Mouse (Mus musculus) lung, adult 2 months (tissue): ENCODE data around the gene Apbb2. TPM values are rescaled to one million over a fixed set of nuclear protein-coding genes. Genes with fewer than 3 reads are reported as not detected.
A peak's percentile ranks its signal among the peaks of the same experiment; 100 is the strongest.

Experiments used
- DNase-seq: peaks from one replicate; pipeline ENCODE4 v3.0.0; 2022
- H3K4me1 ChIP-seq: fragments of 200-500 bp; 2 replicates; pipeline ENCODE4 v1.6.1; 2011; ENCODE audit warnings: low read length; ENCODE audit not compliant: control insufficient read depth, insufficient read depth
- H3K4me3 ChIP-seq: fragments of 200-500 bp; replicated peaks from 2 replicates; pipeline ENCODE3; 2011; ENCODE audit warnings: low read depth, mild to moderate bottlenecking, control low read depth, low read length; ENCODE audit errors: extremely low read depth
- CTCF ChIP-seq: fragments of 200-500 bp; IDR thresholded peaks from 2 replicates; pipeline ENCODE4 v1.5.1; 2011; ENCODE audit warnings: mild to moderate bottlenecking, low read length, control low read depth; ENCODE audit not compliant: insufficient read depth
- POLR2A ChIP-seq: fragments of 200-500 bp; IDR thresholded peaks from 2 replicates; pipeline ENCODE4 v1.6.1; 2011; ENCODE audit warnings: low read depth, mild to moderate bottlenecking, control low read depth, low read length, borderline replicate concordance; ENCODE audit errors: extremely low read depth
- WGBS: fragments of 180-500 bp; shearing (Covaris S2); methylation state at CpG from one replicate; pipeline ENCODE4 v1.1.7; 2018; 5-methylcytosine and 5-hydroxymethylcytosine counted together
- polyA plus RNA-seq: library from polyadenylated mRNA; depleted of rRNA; stranded (reverse); fragments of >200 nt; gene quantifications from 2 replicates; pipeline ENCODE4 v1.2.3, GENCODE M21; 2012

The Apbb2 gene
- polyA plus RNA-seq, 1 experiment = 24.6 TPM

GRCm38 (mm10) chr5:66515271-66515670, 103.3 kb downstream of the Apbb2 start:
- Histone ChIP-seq H3K4me3 (no peak overlapping the region), H3K4me1 (peaks cover 4% of the 10 kb centered on the region)
- DNase-seq = no peak
- no peak for TF ChIP-seq POLR2A
- no peak for TF ChIP-seq CTCF
- 75% methylated on average over 10 of the region's 10 CpGs for WGBS

- WGBS = 95% methylated on average over 6 of the region's 6 CpGs
- no peak overlapping the region for H3K4me3 ChIP-seq
- TF ChIP-seq POLR2A (no peak), CTCF (no peak)
- H3K4me1 ChIP-seq = peaks cover 4% of the 10 kb centered on the region
- no peak for DNase-seq
These were observed 103.9 kb downstream of the Apbb2 start for GRCm38 (mm10) chr5:66514659-66515058.

DNA sequence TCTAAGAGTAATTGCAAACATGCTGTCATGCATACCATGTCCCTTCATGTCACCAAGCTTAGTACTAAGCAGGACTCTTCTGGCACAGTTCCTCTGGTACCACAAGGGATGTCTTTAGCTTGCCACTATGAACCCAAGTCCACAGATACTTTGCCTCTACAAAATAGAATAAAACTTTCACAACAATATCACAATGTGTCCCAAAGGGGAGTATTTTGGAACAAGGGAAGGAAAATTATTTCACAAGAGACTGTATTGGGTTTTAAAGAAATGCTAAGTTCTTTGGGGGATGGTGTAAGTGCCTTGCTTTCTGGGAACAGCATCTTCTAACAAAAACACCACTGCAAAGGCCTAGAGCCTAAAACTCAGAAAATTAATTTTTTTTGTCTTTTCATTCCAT, 105.2 kb downstream of the Apbb2 start:
- TF ChIP-seq POLR2A = no peak
- no peak for TF ChIP-seq CTCF
- peaks cover 4% of the 10 kb centered on the region for H3K4me1 ChIP-seq
- DNase-seq = no peak
- H3K4me3 ChIP-seq = no peak overlapping the region

DNA sequence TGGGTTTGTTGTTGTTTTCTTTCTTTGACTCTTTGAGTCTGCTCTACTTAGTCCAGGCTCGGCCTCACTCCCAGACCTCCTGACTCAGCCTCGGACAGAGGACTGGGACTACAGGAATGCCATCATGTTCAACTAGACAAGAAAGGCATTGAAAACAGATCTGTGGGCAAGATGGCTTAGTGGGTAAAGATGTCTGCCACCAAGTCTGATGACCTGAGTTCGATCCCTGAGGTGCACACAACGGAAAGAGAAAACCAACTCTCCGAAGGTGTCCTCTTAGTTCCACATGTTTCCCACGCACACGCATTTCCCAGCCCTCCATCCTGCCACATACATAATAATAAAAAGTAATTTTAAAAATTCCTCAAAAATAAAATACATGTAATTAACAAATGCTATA, 106.1 kb downstream of the Apbb2 start:
- TF ChIP-seq POLR2A (no peak), CTCF (no peak)
- Histone ChIP-seq H3K4me1 (peaks cover 4% of the 10 kb centered on the region), H3K4me3 (no peak overlapping the region)
- DNase-seq = no peak
- 88% methylated on average over 7 of the region's 7 CpGs for WGBS

DNA sequence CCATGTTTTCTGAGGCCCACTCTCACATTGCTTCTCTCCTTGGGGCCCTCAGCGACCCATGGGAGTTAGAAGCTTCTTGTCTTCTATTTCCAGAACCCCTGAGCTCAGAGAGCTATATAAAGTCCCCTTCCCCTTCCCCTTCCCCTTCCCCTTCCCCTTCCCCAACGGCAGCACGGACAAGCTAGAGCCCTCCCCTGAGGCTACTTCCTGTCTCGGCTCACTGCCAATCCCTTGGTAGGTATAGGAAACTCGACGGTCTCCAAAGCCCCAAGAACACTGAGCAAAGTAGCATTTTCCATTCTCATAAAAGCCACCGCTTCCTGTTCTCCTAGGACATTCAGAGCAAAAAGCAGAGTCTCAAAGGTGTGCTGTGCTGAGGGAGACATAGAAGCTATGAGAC, 107.9 kb downstream of the Apbb2 start:
- no peak for DNase-seq
- WGBS = 48% methylated on average over 5 of the region's 7 CpGs
- no peak for TF ChIP-seq POLR2A
- TF ChIP-seq CTCF = no peak
- peaks cover 4% of the 10 kb centered on the region for H3K4me1 ChIP-seq
- H3K4me3 ChIP-seq = no peak overlapping the region

DNA sequence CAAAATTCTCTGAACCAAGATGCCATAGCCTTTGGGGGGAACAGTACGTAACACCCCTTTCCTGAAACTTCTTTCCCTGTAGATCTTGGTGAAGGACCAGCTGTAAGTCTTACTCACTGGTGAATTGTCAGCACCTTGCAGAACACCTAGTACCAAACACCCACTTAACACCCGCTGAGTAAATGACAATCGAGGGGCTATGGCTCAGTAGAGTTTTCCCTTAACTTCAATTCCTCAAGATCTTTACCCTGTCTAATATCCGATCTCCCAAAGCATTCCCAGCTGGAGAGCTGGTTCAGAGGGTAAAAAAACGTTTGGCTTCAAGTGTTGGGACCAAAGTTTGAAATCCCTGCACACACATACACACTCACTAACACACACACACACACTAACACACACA, 109.4 kb downstream of the Apbb2 start:
- 72% methylated on average over 5 of the region's 5 CpGs for WGBS
- no peak overlapping the region for H3K4me3 ChIP-seq
- peaks cover 9% of the 10 kb centered on the region for H3K4me1 ChIP-seq
- TF ChIP-seq POLR2A (no peak), CTCF (no peak)
- DNase-seq = no peak

- TF ChIP-seq CTCF (no peak), POLR2A (no peak)
- Histone ChIP-seq H3K4me1 (peaks cover 14% of the 10 kb centered on the region), H3K4me3 (no peak overlapping the region)
- 76% methylated on average over 3 of the region's 3 CpGs for WGBS
- DNase-seq = no peak
These were observed 113.0 kb downstream of the Apbb2 start for GRCm38 (mm10) chr5:66505578-66505977.

- no peak for TF ChIP-seq CTCF
- TF ChIP-seq POLR2A = no peak
- Histone ChIP-seq H3K4me1 (peaks cover 14% of the 10 kb centered on the region), H3K4me3 (no peak overlapping the region)
- WGBS = 65% methylated on average over 1 of the region's 1 CpGs
- DNase-seq = no peak
These were observed 113.5 kb downstream of the Apbb2 start for GRCm38 (mm10) chr5:66505071-66505470.

DNA sequence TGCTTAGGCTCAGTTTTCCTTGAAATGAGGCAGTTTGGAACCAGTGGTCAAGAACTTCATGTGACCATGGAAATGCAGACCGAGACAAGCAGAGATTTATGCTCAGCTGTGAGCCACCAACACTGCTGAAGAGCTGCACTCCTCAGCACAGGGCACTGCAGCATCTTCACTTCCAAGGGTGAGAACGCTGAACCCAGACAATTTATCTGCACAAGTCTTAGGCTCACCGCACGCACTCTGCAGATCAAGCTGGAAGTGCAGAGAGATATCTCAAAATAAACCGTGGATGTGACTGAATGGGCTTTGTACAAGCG, 114.2 kb downstream of the Apbb2 start:
- WGBS = 32% methylated on average over 6 of the region's 6 CpGs
- H3K4me1 ChIP-seq = peaks cover 14% of the 10 kb centered on the region
- no peak overlapping the region for H3K4me3 ChIP-seq
- no peak for DNase-seq
- TF ChIP-seq POLR2A (no peak), CTCF (no peak)

- WGBS = 28% methylated on average over 17 of the region's 17 CpGs
- TF ChIP-seq CTCF (no peak), POLR2A (no peak)
- peaks cover 14% of the 10 kb centered on the region for H3K4me1 ChIP-seq
- peak; percentile 41 for DNase-seq
- no peak overlapping the region for H3K4me3 ChIP-seq
These were observed 114.8 kb downstream of the Apbb2 start for GRCm38 (mm10) chr5:66503557-66504433.

GRCm38 (mm10) chr5:66503033-66503432, 115.6 kb downstream of the Apbb2 start:
- no peak overlapping the region for H3K4me3 ChIP-seq
- 93% methylated on average over 1 of the region's 1 CpGs for WGBS
- H3K4me1 ChIP-seq = peaks cover 14% of the 10 kb centered on the region
- no peak for TF ChIP-seq CTCF
- TF ChIP-seq POLR2A = no peak
- DNase-seq = no peak
